Mouse (Mus musculus) CH12.LX (cell line): ENCODE measurements around the gene Pcca. TPM values are rescaled to one million over a fixed set of nuclear protein-coding genes. Genes with fewer than 3 reads are reported as not detected.
A peak's percentile ranks its signal among the peaks of the same experiment; 100 is the strongest.

Source experiments
- DNase-seq: peaks from one replicate; pipeline ENCODE4 v3.0.0-alpha.2; 2013; ENCODE audit errors: extremely low read depth
- H3K27ac ChIP-seq: 2 replicates; pipeline ENCODE4 v1.5.1; 2012; ENCODE audit warnings: low read depth, mild to moderate bottlenecking, control low read depth, moderate library complexity; ENCODE audit not compliant: insufficient read depth
- H3K27me3 ChIP-seq: replicated peaks from 2 replicates; pipeline ENCODE3; 2012; ENCODE audit warnings: inconsistent platforms
- H3K36me3 ChIP-seq, 2 experiments: replicated peaks in 1 of 2; 2 replicates each; pipeline versions ENCODE3 to v1.6.1; 2012; ENCODE audit warnings: inconsistent platforms in 1 of 2, low read length in 1 of 2, mild to moderate bottlenecking in 1 of 2, mixed read lengths in 1 of 2, moderate library complexity in 1 of 2; ENCODE audit not compliant: control insufficient read depth in 1 of 2, insufficient read depth in 1 of 2
- H3K4me1 ChIP-seq, 2 experiments: 2 replicates each; pipeline ENCODE4 v1.6.1; 2012; ENCODE audit warnings: inconsistent platforms in 1 of 2, moderate library complexity in 1 of 2; ENCODE audit not compliant: insufficient read depth in 2 of 2, control insufficient read depth in 1 of 2
- H3K4me2 ChIP-seq: 2 replicates; pipeline ENCODE4 v1.6.1; 2012; ENCODE audit warnings: low read depth, mild to moderate bottlenecking, control low read depth; ENCODE audit not compliant: poor library complexity, insufficient read depth, severe bottlenecking
- H3K4me3 ChIP-seq, 3 experiments: fragments of 150-350 bp in 1 of 3; sonication (generic) in 1 of 3; replicated peaks in 1 of 3; 2 replicates each; pipeline versions ENCODE3 to v1.5.1; 2011 to 2012; ENCODE audit warnings: low read depth in 2 of 3, low read length in 2 of 3, mild to moderate bottlenecking in 2 of 3, moderate library complexity in 2 of 3, control low read depth in 1 of 3, improper control_type of control experiment in 1 of 3, inconsistent platforms in 1 of 3, mixed read lengths in 1 of 3; ENCODE audit not compliant: poor library complexity in 1 of 3
- H3K79me2 ChIP-seq: replicated peaks from 2 replicates; pipeline ENCODE4 v1.6.1; 2012; ENCODE audit warnings: mild to moderate bottlenecking, moderate library complexity; ENCODE audit not compliant: control insufficient read depth, poor library complexity, insufficient read depth, severe bottlenecking; ENCODE audit errors: extremely low read depth
- H3K9ac ChIP-seq: 2 replicates; pipeline ENCODE4 v1.6.1; 2012; ENCODE audit warnings: low read depth, mild to moderate bottlenecking, control low read depth, moderate library complexity; ENCODE audit not compliant: insufficient read depth
- H3K9me3 ChIP-seq: replicated peaks from 2 replicates; pipeline ENCODE3; 2012; ENCODE audit warnings: low read length, inconsistent platforms, mixed read lengths
- CHD1 ChIP-seq: IDR thresholded peaks from 2 replicates; pipeline ENCODE4 v1.6.1; 2012; ENCODE audit warnings: low read depth, low read length, improper control_type of control experiment, inconsistent platforms
- E2F4 ChIP-seq: IDR thresholded peaks from 2 replicates; pipeline ENCODE4 v1.6.1; 2011; ENCODE audit warnings: low read depth, low read length, improper control_type of control experiment; ENCODE audit not compliant: insufficient replicate concordance
- EP300 ChIP-seq: IDR thresholded peaks from 2 replicates; pipeline ENCODE4 v1.6.1; 2011; ENCODE audit warnings: low read length, improper control_type of control experiment
- ETS1 ChIP-seq: conservative IDR thresholded peaks from 2 replicates; pipeline ENCODE4 v1.6.1; 2012; ENCODE audit warnings: low read depth, mild to moderate bottlenecking, inconsistent platforms, low read length, improper control_type of control experiment, moderate library complexity
- JUND ChIP-seq: conservative IDR thresholded peaks from 2 replicates; pipeline ENCODE4 v1.6.1; 2011; ENCODE audit warnings: low read depth, low read length, improper control_type of control experiment
- MAFK ChIP-seq: IDR thresholded peaks from 2 replicates; pipeline ENCODE4 v1.6.1; 2011; ENCODE audit warnings: low read length, improper control_type of control experiment; ENCODE audit not compliant: insufficient replicate concordance
- MYC ChIP-seq: IDR thresholded peaks from 2 replicates; pipeline ENCODE4 v1.6.1; 2011; ENCODE audit warnings: low read depth, mild to moderate bottlenecking, improper control_type of control experiment, low read length
- NELFE ChIP-seq: IDR thresholded peaks from 2 replicates; pipeline ENCODE4 v1.6.1; 2011; ENCODE audit warnings: low read depth, low read length, improper control_type of control experiment
- NRF1 ChIP-seq: IDR thresholded peaks from 2 replicates; pipeline ENCODE4 v1.6.1; 2014; ENCODE audit warnings: low read depth, mild to moderate bottlenecking, inconsistent platforms, low read length, improper control_type of control experiment, moderate library complexity
- PAX5 ChIP-seq: IDR thresholded peaks from 2 replicates; pipeline ENCODE4 v1.6.1; 2012; ENCODE audit warnings: low read length, inconsistent platforms, mixed read lengths
- POLR2AphosphoS2 ChIP-seq: IDR thresholded peaks from 2 replicates; pipeline ENCODE4 v1.6.1; 2011; ENCODE audit warnings: low read depth, low read length, improper control_type of control experiment
- RAD21 ChIP-seq: IDR thresholded peaks from 2 replicates; pipeline ENCODE4 v1.6.1; 2011; ENCODE audit warnings: low read depth, mild to moderate bottlenecking, low read length, improper control_type of control experiment, moderate library complexity
- TBP ChIP-seq: conservative IDR thresholded peaks from 2 replicates; pipeline ENCODE4 v1.6.1; 2011; ENCODE audit warnings: low read depth, low read length, improper control_type of control experiment
- USF1 ChIP-seq: IDR thresholded peaks from 2 replicates; pipeline ENCODE4 v1.6.1; 2014; ENCODE audit warnings: low read depth, mild to moderate bottlenecking, inconsistent platforms, low read length, improper control_type of control experiment
- USF2 ChIP-seq: conservative IDR thresholded peaks from 2 replicates; pipeline ENCODE4 v1.6.1; 2011; ENCODE audit warnings: low read depth, low read length, improper control_type of control experiment
- ZC3H11A ChIP-seq: IDR thresholded peaks from 2 replicates; pipeline ENCODE4 v1.6.1; 2012; ENCODE audit warnings: low read depth, mild to moderate bottlenecking, inconsistent platforms, low read length, improper control_type of control experiment
- ZNF384 ChIP-seq: IDR thresholded peaks from 2 replicates; pipeline ENCODE4 v1.6.1; 2012; ENCODE audit warnings: low read depth, low read length, improper control_type of control experiment, inconsistent platforms
- dilution Hi-C: fragments of 300-500 bp; cut with MboI; formaldehyde crosslinking; loops from 2 replicates; pipeline ENCODE4 v1.14.3; 2020; ENCODE audit warnings: low sequenced_read_pairs; ENCODE audit not compliant: extremely low pct_unique_long_range_greater_than_20kb, extremely low pct_ligation_motif_present
- in situ Hi-C: fragments of 300-500 bp; cut with MboI; formaldehyde crosslinking; loops from 3 replicates; pipeline ENCODE4 v1.14.3; 2019; ENCODE audit warnings: low sequenced_read_pairs, low pct_ligation_motif_present, low pct_unique_long_range_greater_than_20kb, mixed read lengths
- polyA plus RNA-seq: library from polyadenylated mRNA; unstranded; fragments of >175 nt; gene quantifications from 2 replicates; pipeline ENCODE4 v1.2.1, GENCODE M21; 2012; ENCODE audit warnings: low read depth; ENCODE audit not compliant: insufficient read length
- total RNA-seq, 2 experiments: library from RNA; depleted of rRNA; stranded (reverse); fragments of 300-350 nt in 1 of 2; fragments of >200 nt in 1 of 2; gene quantifications; 2 replicates each; pipeline ENCODE4 v1.2.3; 2012 to 2014

Gene Pcca
- total and polyA plus RNA-seq, 3 experiments, result 11.2 to 39.0 (median 23.8) TPM

DNA sequence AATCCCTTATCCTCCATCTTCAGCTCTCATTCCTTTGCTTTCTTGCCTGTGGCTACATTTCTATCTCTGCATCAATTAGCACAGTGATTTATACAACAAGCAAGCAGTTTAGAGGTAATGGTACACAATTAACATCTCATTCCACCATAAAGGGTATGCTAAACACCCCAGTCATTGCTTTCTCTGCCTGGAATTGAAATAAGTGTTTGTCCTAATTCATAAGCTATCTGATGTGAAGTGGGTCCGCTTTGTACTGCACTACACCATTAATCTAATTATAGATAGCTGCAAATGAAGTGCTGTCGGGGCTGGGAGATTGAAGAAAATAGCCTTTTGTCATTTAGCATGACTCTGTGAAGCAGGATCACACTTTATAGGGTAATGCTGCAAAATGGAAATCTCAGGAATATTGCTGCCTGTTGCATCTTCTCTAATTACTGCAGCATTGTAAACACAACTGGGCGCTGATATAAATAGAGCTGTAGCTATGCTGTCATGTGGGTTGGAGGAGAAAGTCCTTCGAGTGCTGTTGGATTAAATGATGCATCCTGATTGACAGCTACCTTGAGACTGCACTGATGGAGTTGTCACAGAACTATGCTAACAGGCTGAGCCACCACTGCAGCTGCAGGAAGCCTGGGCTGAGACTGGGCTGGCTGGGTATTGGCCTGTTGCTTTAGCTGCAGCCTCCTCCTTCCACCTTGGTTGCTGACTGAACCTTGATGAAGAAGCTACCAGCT lies 337.9 kb downstream of the Pcca start:
- no peaks in the 10 kb centered on the region for H3K79me2 ChIP-seq
- H3K36me3 ChIP-seq, result peaks cover 0 to 3% of the 10 kb centered on the region in 2 experiments
- H3K4me1 ChIP-seq, result peaks cover 0 to 14% of the 10 kb centered on the region in 2 experiments; a peak in 2 of 4 replicates
- no peak for DNase-seq
- H3K4me2 ChIP-seq, result no peak overlapping the region
- TF ChIP-seq MYC, result no peak
- TF ChIP-seq POLR2AphosphoS2, result no peak
- no peak for TF ChIP-seq NELFE
- TF ChIP-seq EP300, result no peak
- TF ChIP-seq NRF1, result no peak
- TF ChIP-seq USF2, result no peak
- no peak for TF ChIP-seq USF1
- no peak for TF ChIP-seq ZNF384
- TF ChIP-seq E2F4, result no peak
- no peak for TF ChIP-seq TBP
- TF ChIP-seq, all 38 proteins: peak for 0
- dilution Hi-C loops, result no loop called here
- no peak overlapping the region for H3K27ac ChIP-seq
- no peak overlapping the region for H3K9ac ChIP-seq
- no peaks in the 10 kb centered on the region for H3K9me3 ChIP-seq
- in situ Hi-C loops, result no loop called here
- H3K27me3 ChIP-seq, result no peaks in the 10 kb centered on the region
- H3K4me3 ChIP-seq, result no peak overlapping the region

DNA sequence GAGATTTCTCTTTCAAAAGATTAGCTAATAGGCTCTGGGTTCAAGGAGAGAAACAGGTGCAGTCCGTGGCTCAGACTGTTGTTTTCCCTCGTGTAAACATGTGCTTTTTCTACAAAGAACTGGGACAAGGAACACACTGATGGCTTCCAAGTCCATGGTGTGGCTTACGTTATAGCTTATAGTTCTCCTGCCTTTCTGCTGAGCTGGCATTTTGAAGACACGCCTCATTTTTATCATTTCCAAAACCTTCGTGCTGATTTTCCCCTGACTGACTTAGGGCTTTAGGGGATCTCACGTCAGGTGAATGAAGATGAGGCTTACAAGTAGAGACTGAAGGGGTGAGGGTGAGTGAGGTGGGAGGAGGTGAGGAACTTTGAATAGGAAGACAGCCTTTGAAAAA lies 338.5 kb downstream of the Pcca start:
- in situ Hi-C loops, result no loop called here

DNA sequence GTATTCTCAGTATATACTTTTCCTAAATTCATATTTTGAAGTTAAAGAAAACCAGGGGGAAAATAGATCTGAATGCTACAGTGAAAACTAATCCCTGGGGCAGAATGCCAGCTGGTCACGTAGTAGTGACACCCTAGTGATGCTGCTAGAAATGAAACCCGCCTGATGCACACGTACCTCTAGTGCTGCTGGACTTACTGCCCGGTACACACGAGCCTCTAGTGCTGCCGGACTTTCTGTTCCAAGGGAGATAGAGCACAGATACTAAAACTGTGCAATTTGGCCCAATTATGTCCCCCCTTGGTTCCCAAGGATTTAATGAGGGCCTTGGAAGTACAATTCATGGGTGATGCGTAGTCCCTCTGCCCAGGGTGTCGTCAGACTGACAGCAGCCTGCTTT lies 340.9 kb downstream of the Pcca start:
- dilution Hi-C loops, result no loop called here
- Histone ChIP-seq H3K9me3 (no peaks in the 10 kb centered on the region), H3K79me2 (no peaks in the 10 kb centered on the region), H3K27me3 (no peaks in the 10 kb centered on the region), H3K4me2 (no peak overlapping the region), H3K4me3 (no peak overlapping the region), H3K4me1 (peaks cover 0 to 2% of the 10 kb centered on the region in 2 experiments; a peak in 2 of 4 replicates), H3K36me3 (peaks cover 9 to 13% of the 10 kb centered on the region in 2 experiments), H3K9ac (no peak overlapping the region), H3K27ac (no peak overlapping the region)
- no peak for TF ChIP-seq ETS1
- TF ChIP-seq POLR2AphosphoS2, result no peak
- TF ChIP-seq EP300, result no peak
- no peak for TF ChIP-seq ZC3H11A
- no peak for TF ChIP-seq NRF1
- no peak for TF ChIP-seq TBP
- TF ChIP-seq JUND, result no peak
- no peak for TF ChIP-seq USF1
- TF ChIP-seq RAD21, result no peak
- no peak for TF ChIP-seq USF2
- no peak for TF ChIP-seq PAX5
- TF ChIP-seq NELFE, result no peak
- TF ChIP-seq CHD1, result no peak
- DNase-seq, result no peak
- in situ Hi-C loops, result loop anchor here (25.0 kb wide), 2 partner anchors 363 to 663 kb away; no protein-coding TSS in a partner anchor

More for the DNA sequence above, 338.5 kb downstream of the Pcca start:
- no peak overlapping the region for H3K9ac ChIP-seq
- H3K27me3 ChIP-seq, result no peaks in the 10 kb centered on the region
- H3K9me3 ChIP-seq, result no peaks in the 10 kb centered on the region
- no peaks in the 10 kb centered on the region for H3K79me2 ChIP-seq
- peaks cover 0 to 14% of the 10 kb centered on the region in 2 experiments; a peak in 2 of 4 replicates for H3K4me1 ChIP-seq
- TF ChIP-seq NRF1 (no peak), MYC (no peak), MAFK (peak; percentile 78; the same call in 1 of the 2 replicates), ZC3H11A (no peak)
- no peak overlapping the region for H3K27ac ChIP-seq
- dilution Hi-C loops, result no loop called here
- H3K4me3 ChIP-seq, result no peak overlapping the region
- H3K4me2 ChIP-seq, result no peak overlapping the region
- no peak for DNase-seq
- H3K36me3 ChIP-seq, result peaks cover 0 to 3% of the 10 kb centered on the region in 2 experiments
